Mouse (Mus musculus) liver, embryonic 14.5 days (tissue): ENCODE results near the gene Zfp346. TPM values are rescaled to one million over a fixed set of nuclear protein-coding genes. Genes with fewer than 3 reads are reported as not detected.

Experiments
- ATAC-seq: fragments of 200-750 bp; cut with Nextera tagmentation; 2 replicates; pipeline ENCODE4 v1.8.0; 2017; ENCODE audit warnings: moderate number of reproducible peaks, mild to moderate bottlenecking, moderate library complexity; ENCODE audit not compliant: insufficient read depth
- DNase-seq, 3 experiments: peaks; one replicate each; pipeline ENCODE4 v3.0.0-alpha.2; 2012 to 2013; ENCODE audit warnings: low read depth in 3 of 3, low spot score in 3 of 3
- H3K27ac ChIP-seq: fragments of 300-500 bp; sonication (generic); 2 replicates; pipeline ENCODE4 v1.5.1; 2014; ENCODE audit warnings: moderate library complexity, mild to moderate bottlenecking, control low read depth, inconsistent platforms
- H3K27me3 ChIP-seq: fragments of 300-500 bp; sonication (generic); 2 replicates; pipeline ENCODE4 v1.6.1; 2014; ENCODE audit warnings: mild to moderate bottlenecking, low read length, moderate library complexity; ENCODE audit not compliant: control insufficient read depth, insufficient read depth
- H3K36me3 ChIP-seq: fragments of 300-500 bp; sonication (generic); replicated peaks from 2 replicates; pipeline ENCODE4 v1.6.1; 2014; ENCODE audit warnings: low read depth; ENCODE audit not compliant: control insufficient read depth, insufficient read depth
- H3K4me1 ChIP-seq, 2 experiments: fragments of 200-500 bp in 1 of 2; fragments of 300-500 bp in 1 of 2; sonication (generic) in 1 of 2; replicated peaks; 2 replicates each; pipeline ENCODE4 v1.6.1; 2012 to 2014; ENCODE audit warnings: antibody characterized with exemption in 1 of 2, inconsistent platforms in 1 of 2, low read length in 1 of 2; ENCODE audit not compliant: control insufficient read depth in 2 of 2, insufficient read depth in 2 of 2
- H3K4me2 ChIP-seq: fragments of 300-500 bp; sonication (generic); 2 replicates; pipeline ENCODE4 v1.6.1; 2014; ENCODE audit warnings: low read depth, mild to moderate bottlenecking, control low read depth, moderate library complexity
- H3K4me3 ChIP-seq, 2 experiments: fragments of 200-500 bp in 1 of 2; fragments of 300-500 bp in 1 of 2; sonication (generic) in 1 of 2; 2 replicates each; pipeline ENCODE4 v1.5.1; 2012 to 2014; ENCODE audit warnings: low read depth in 2 of 2, low read length in 2 of 2, mild to moderate bottlenecking in 2 of 2, control low read depth in 1 of 2, inconsistent platforms in 1 of 2, moderate library complexity in 1 of 2; ENCODE audit not compliant: insufficient read depth in 1 of 2
- H3K9ac ChIP-seq: fragments of 300-500 bp; sonication (generic); replicated peaks from 2 replicates; pipeline ENCODE4 v1.6.1; 2014; ENCODE audit warnings: mild to moderate bottlenecking, control low read depth, moderate library complexity
- H3K9me3 ChIP-seq: fragments of 300-500 bp; sonication (generic); 2 replicates; pipeline ENCODE4 v1.6.1; 2016; ENCODE audit warnings: low read length, mixed read lengths; ENCODE audit not compliant: control insufficient read depth
- CTCF ChIP-seq: IDR thresholded peaks from 2 replicates; pipeline ENCODE4 v1.5.1; 2016; ENCODE audit warnings: antibody characterized with exemption, low read depth, control low read depth
- EP300 ChIP-seq: IDR thresholded peaks from 2 replicates; pipeline ENCODE4 v1.6.1; 2016; ENCODE audit warnings: antibody characterized with exemption, low read depth
- WGBS: fragments of 180-500 bp; shearing (Covaris S2); extraction: QIAGEN DNeasy Blood & Tissue Kit; methylation state at CpG from one replicate; pipeline ENCODE4 v1.1.7; 2014; ENCODE audit not compliant: insufficient replicate concordance; 5-methylcytosine and 5-hydroxymethylcytosine counted together
- polyA plus RNA-seq, 2 experiments: library from polyadenylated mRNA; depleted of rRNA in 1 of 2; stranded (reverse) in 1 of 2; unstranded in 1 of 2; fragments of >200 nt; fragmentation: Nextera tagmentation in 1 of 2; extraction: Ambion mirVana in 1 of 2; gene quantifications; 2 replicates each; pipeline versions ENCODE4 v1.2.1 to v1.2.3; 2012 to 2014

Gene Zfp346
- polyA plus RNA-seq, 2 experiments = 5.6 to 11.4 TPM

GRCm38 (mm10) chr13:55140271-55140670 lies 35.2 kb downstream of the Zfp346 start:
- Histone ChIP-seq H3K4me1 (peaks cover 0 to under 1% of the 10 kb centered on the region in 2 experiments; a peak in 1 of 4 replicates), H3K27ac (no peak overlapping the region), H3K36me3 (no peaks in the 10 kb centered on the region), H3K9ac (no peak overlapping the region), H3K27me3 (no peaks in the 10 kb centered on the region), H3K4me2 (no peak overlapping the region), H3K9me3 (no peaks in the 10 kb centered on the region), H3K4me3 (no peak overlapping the region)
- WGBS = 64% methylated on average over 2 of the region's 2 CpGs
- DNase-seq (no peak), ATAC-seq (no peak)
- TF ChIP-seq CTCF (no peak), EP300 (no peak)

GRCm38 (mm10) chr13:55152621-55153415 lies 47.7 kb downstream of the Zfp346 start, which contains the start of gene Fgfr4:
Gene Fgfr4 (plus strand): TSS chr13:55152640.
- Histone ChIP-seq H3K36me3 (no peaks in the 10 kb centered on the region), H3K9ac (no peak within 1 kb of the TSS), H3K27ac (no peak within 1 kb of the TSS), H3K4me3 (peak within 1 kb of the TSS; percentile 25 to 51), H3K4me2 (peak within 1 kb of the TSS; percentile 30), H3K4me1 (0 out of 4 replicates have a peak, but pooled peaks cover 0 to 2% of the 10 kb centered on the region in 2 experiments), H3K27me3 (peaks cover 21% of the 10 kb centered on the region), H3K9me3 (no peaks in the 10 kb centered on the region)
- DNase-seq (peak in 2 of 3 experiments; percentile 9 to 31), ATAC-seq (peak; percentile 82)
- 3% methylated on average over 68 of the region's 68 CpGs for WGBS
- TF ChIP-seq CTCF = no peak
- no peak for TF ChIP-seq EP300

- H3K4me1 ChIP-seq = 0 out of 4 replicates have a peak, but pooled peaks cover 0 to 2% of the 10 kb centered on the region in 2 experiments
- H3K27ac ChIP-seq = no peak overlapping the region
- no peak for ATAC-seq
- WGBS = 74% methylated on average over 5 of the region's 5 CpGs
- H3K27me3 ChIP-seq = peaks cover 21% of the 10 kb centered on the region
- H3K4me3 ChIP-seq = no peak overlapping the region
- H3K4me2 ChIP-seq = peak overlapping the region; percentile 30; the same call in 1 of the 2 replicates
- DNase-seq = no peak
- H3K36me3 ChIP-seq = no peaks in the 10 kb centered on the region
- H3K9me3 ChIP-seq = no peaks in the 10 kb centered on the region
- H3K9ac ChIP-seq = no peak overlapping the region
- TF ChIP-seq EP300 (no peak), CTCF (no peak)
These were observed 48.8 kb downstream of the Zfp346 start for GRCm38 (mm10) chr13:55153951-55154350.

- H3K4me2 ChIP-seq = no peak overlapping the region
- H3K9me3 ChIP-seq = no peaks in the 10 kb centered on the region
- H3K36me3 ChIP-seq = no peaks in the 10 kb centered on the region
- no peaks in the 10 kb centered on the region for H3K27me3 ChIP-seq
- WGBS = 56% methylated on average over 7 of the region's 7 CpGs
- DNase-seq (no peak), ATAC-seq (no peak)
- TF ChIP-seq CTCF (no peak), EP300 (no peak)
- no peak overlapping the region for H3K9ac ChIP-seq
- H3K4me3 ChIP-seq = no peak overlapping the region
- no peak overlapping the region for H3K27ac ChIP-seq
- H3K4me1 ChIP-seq = no peaks in the 10 kb centered on the region
These were observed 57.3 kb downstream of the Zfp346 start for GRCm38 (mm10) chr13:55162365-55162764.

- no peak overlapping the region for H3K4me2 ChIP-seq
- H3K27me3 ChIP-seq = no peaks in the 10 kb centered on the region
- no peak overlapping the region for H3K9ac ChIP-seq
- H3K36me3 ChIP-seq = no peaks in the 10 kb centered on the region
- no peak overlapping the region for H3K27ac ChIP-seq
- ATAC-seq = no peak
- no peak for DNase-seq
- no peaks in the 10 kb centered on the region for H3K4me1 ChIP-seq
- H3K9me3 ChIP-seq = no peaks in the 10 kb centered on the region
- no peak for TF ChIP-seq EP300
- no peak for TF ChIP-seq CTCF
- WGBS = 54% methylated on average over 5 of the region's 5 CpGs
- H3K4me3 ChIP-seq = no peak overlapping the region
These were observed 58.4 kb downstream of the Zfp346 start for GRCm38 (mm10) chr13:55163553-55163952.
